Mouse (Mus musculus) kidney, embryonic 16.5 days (tissue): Measurements from ENCODE around the gene Fas. TPM values are rescaled to one million over a fixed set of nuclear protein-coding genes. Genes with fewer than 3 reads are reported as not detected.

Experiments
- ATAC-seq: fragments of 200-750 bp; cut with Nextera tagmentation; 2 replicates; pipeline ENCODE4 v1.8.0; 2017; ENCODE audit warnings: moderate TSS enrichment; ENCODE audit not compliant: low FRiP score, low TSS enrichment
- H3K27ac ChIP-seq: fragments of 300-500 bp; sonication (generic); 2 replicates; pipeline ENCODE4 v1.5.1; 2014; ENCODE audit warnings: low read length
- H3K27me3 ChIP-seq: fragments of 300-500 bp; sonication (generic); 2 replicates; pipeline ENCODE4 v1.6.1; 2014; ENCODE audit warnings: low read length, control low read depth, mixed read lengths; ENCODE audit not compliant: insufficient read depth
- H3K36me3 ChIP-seq: fragments of 300-500 bp; sonication (generic); 2 replicates; pipeline ENCODE4 v1.6.1; 2014; ENCODE audit warnings: low read length, control low read depth, mixed read lengths; ENCODE audit not compliant: insufficient read depth
- H3K4me1 ChIP-seq: fragments of 300-500 bp; sonication (generic); 2 replicates; pipeline ENCODE4 v1.6.1; 2014; ENCODE audit warnings: low read length, control low read depth, mixed read lengths; ENCODE audit not compliant: insufficient read depth
- H3K4me2 ChIP-seq: fragments of 300-500 bp; sonication (generic); replicated peaks from 2 replicates; pipeline ENCODE4 v1.6.1; 2014; ENCODE audit warnings: low read depth, low read length
- H3K4me3 ChIP-seq: fragments of 300-500 bp; sonication (generic); 2 replicates; pipeline ENCODE4 v1.5.1; 2014; ENCODE audit warnings: mild to moderate bottlenecking, low read length
- H3K9ac ChIP-seq: fragments of 300-500 bp; sonication (generic); replicated peaks from 2 replicates; pipeline ENCODE4 v1.6.1; 2014; ENCODE audit warnings: low read length
- H3K9me3 ChIP-seq: fragments of 300-500 bp; sonication (generic); 2 replicates; pipeline ENCODE4 v1.6.1; 2016; ENCODE audit warnings: low read length, control low read depth
- WGBS: fragments of 180-500 bp; shearing (Covaris S2); extraction: QIAGEN DNeasy Blood & Tissue Kit; methylation state at CpG from one replicate; pipeline ENCODE4 v1.1.7; 2014; 5-methylcytosine and 5-hydroxymethylcytosine counted together
- polyA plus RNA-seq: library from polyadenylated mRNA; unstranded; fragments of >200 nt; fragmentation: Nextera tagmentation; extraction: Ambion mirVana; gene quantifications from 2 replicates; pipeline ENCODE4 v1.2.1, GENCODE M21; 2015

Gene Fas
- polyA plus RNA-seq, 1 experiment from 2014 or later: 5.3 TPM

DNA sequence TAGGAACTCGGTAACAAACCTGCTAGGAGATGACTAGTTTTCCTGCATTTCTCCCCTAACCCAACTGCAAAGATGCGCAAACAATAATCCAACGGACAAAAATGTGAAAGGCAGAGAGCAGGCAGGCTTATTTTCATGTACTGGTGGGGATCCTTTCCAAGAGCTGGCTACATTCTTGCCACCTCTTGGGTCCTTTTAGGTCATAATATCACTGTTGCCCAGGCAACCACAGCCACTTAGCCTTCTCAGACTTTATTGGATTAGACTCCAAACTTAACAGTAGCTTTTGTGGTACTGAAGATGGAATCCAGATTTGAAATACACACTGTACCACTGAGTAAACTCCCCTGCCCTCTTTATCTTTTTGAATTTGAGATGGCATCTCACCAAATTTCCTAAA is 12.4 kb upstream of the Fas start:
- H3K4me2 ChIP-seq: no peak overlapping the region
- H3K36me3 ChIP-seq: no peaks in the 10 kb centered on the region
- no peak overlapping the region for H3K9ac ChIP-seq
- no peak overlapping the region for H3K27ac ChIP-seq
- no peaks in the 10 kb centered on the region for H3K9me3 ChIP-seq
- 89% methylated on average over 3 of the region's 3 CpGs for WGBS
- ATAC-seq: no peak
- H3K4me3 ChIP-seq: no peak overlapping the region
- H3K27me3 ChIP-seq: no peaks in the 10 kb centered on the region
- no peaks in the 10 kb centered on the region for H3K4me1 ChIP-seq

DNA sequence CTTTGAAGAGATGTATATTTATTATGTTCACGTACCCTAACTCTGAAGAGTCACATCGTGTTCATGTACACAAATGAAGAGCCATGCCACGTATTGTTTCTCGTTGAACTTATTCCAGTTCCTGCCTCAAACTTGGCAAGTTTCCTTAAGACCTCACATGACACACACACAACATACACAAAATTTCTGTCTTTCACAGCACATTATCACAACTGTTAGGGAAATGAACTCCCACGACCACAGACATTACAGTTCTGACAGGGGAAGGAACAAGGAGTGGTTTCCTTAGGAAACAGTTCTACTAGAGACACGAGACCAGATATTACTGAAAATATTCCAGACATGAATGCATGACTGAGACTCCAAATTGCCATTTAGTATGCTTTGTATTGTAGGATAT is 6.9 kb upstream of the Fas start:
- 70% methylated on average over 6 of the region's 6 CpGs for WGBS
- Histone ChIP-seq H3K4me2 (no peak overlapping the region), H3K4me1 (no peaks in the 10 kb centered on the region), H3K27me3 (no peaks in the 10 kb centered on the region), H3K9ac (no peak overlapping the region), H3K4me3 (no peak overlapping the region), H3K9me3 (no peaks in the 10 kb centered on the region), H3K27ac (no peak overlapping the region), H3K36me3 (no peaks in the 10 kb centered on the region)
- ATAC-seq: no peak

DNA sequence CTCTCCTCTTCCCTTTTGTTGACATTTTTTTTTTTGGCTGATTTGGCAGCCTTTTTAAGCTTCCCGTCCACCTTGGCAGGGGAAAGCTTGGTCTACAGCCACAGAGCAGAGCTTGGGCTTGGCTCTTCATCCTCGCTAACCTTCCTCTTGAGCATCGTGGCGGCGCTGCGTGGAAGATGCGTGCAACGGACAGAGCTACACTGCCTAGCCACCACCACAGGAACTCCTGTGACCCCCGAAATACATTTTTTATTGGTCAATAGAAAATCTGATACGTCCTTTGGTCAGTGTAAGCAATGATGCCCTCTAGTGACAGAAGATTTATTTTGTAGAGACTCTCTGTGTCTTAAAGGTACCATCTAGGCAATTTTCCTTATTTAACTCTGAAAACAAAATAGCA is 6.1 kb upstream of the Fas start:
- H3K27ac ChIP-seq: no peak overlapping the region
- peak overlapping the region; percentile 12; the same call in 1 of the 2 replicates for H3K4me2 ChIP-seq
- no peaks in the 10 kb centered on the region for H3K9me3 ChIP-seq
- H3K27me3 ChIP-seq: no peaks in the 10 kb centered on the region
- 64% methylated on average over 10 of the region's 10 CpGs for WGBS
- H3K4me1 ChIP-seq: no peaks in the 10 kb centered on the region
- H3K36me3 ChIP-seq: no peaks in the 10 kb centered on the region
- ATAC-seq: no peak
- no peak overlapping the region for H3K9ac ChIP-seq
- H3K4me3 ChIP-seq: no peak overlapping the region

DNA sequence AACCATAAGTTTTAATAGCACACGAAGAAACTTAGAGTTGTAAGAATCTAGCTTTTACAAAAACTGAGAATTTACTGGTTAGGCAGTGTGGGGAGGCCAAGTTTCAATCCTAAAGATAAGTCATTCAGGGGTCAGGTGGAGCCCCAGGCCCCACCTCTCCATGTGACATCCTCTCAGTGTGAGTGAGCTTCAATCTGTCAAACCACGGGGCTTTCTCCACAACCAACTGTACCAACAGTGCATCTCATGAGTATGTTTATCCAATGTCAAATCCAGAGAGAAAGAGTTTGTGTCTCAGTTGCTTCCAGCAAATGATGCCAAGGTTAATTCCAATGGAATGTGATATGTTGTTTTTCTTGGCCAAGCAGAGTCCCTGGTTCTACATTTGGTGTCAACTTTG is 5.6 kb upstream of the Fas start:
- Histone ChIP-seq H3K36me3 (no peaks in the 10 kb centered on the region), H3K9ac (no peak overlapping the region)
- 46% methylated on average over 2 of the region's 2 CpGs for WGBS

DNA sequence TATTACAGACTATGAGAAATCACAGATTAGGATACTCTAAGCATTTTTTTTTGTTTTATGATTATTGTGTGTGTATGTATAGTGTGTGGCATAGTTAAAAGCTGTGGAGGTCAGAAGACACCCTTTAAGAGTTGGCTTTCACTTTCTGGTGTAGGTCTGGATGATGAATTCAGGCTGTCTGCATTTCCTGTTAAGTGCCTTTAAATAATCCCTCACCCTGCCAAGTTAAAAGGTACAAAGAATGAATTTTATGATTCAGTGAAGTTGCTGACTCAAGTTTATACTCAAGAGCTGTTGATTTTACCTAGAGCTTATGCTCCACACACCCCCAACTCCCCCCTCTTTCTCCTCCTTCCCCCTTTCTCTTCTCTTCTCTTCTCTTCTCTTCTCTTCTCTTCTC is 3.2 kb upstream of the Fas start:
- Histone ChIP-seq H3K27me3 (no peaks in the 10 kb centered on the region), H3K27ac (no peak overlapping the region), H3K9me3 (no peaks in the 10 kb centered on the region), H3K4me2 (no peak overlapping the region), H3K4me1 (peaks cover 4% of the 10 kb centered on the region; the same call in 1 of the 2 replicates), H3K36me3 (no peaks in the 10 kb centered on the region), H3K9ac (no peak overlapping the region), H3K4me3 (no peak overlapping the region)
- no peak for ATAC-seq

More for the DNA sequence above, 5.6 kb upstream of the Fas start:
- Histone ChIP-seq H3K4me2 (no peak overlapping the region), H3K4me1 (0 out of 2 replicates have a peak, but pooled peaks cover under 1% of the 10 kb centered on the region), H3K27ac (no peak overlapping the region), H3K4me3 (no peak overlapping the region), H3K9me3 (no peaks in the 10 kb centered on the region), H3K27me3 (no peaks in the 10 kb centered on the region)
- ATAC-seq: no peak

DNA sequence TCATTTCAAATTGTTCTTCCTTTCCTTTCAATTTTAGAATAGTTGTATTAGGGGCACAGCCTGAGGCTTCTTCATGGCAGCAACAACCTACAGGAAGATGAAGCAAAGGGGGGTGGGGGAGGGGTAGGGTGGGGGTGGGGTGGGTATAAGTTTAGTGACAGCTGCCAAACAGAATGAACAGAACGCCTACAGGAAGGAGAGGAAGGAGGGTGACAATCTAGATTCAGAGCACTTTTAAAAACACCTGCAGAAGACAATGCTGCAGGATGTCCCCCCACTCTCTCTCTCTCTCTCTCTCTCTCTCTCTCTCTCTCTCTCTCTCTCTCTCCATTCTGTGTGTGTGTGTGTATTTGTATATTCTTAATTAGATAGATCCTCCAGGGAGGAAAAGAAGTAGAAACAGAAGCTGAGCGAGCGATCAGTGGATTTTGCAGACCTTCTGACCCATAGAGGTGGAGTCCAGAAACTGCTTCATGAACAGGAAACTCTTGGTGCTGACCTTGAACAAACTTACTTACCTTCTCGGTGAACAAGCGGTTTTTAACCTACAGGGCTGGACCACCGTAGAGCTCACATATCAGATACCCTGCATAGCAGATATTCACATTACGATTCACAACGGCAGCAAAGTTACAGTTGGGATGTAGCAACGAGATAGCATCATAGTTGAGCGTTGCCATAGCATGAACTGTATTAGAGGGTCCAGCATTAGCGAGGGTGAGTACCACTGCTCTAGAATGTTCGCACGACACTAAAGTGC is 2.6 kb upstream of the Fas start:
- 69% methylated on average over 13 of the region's 13 CpGs for WGBS
- no peaks in the 10 kb centered on the region for H3K36me3 ChIP-seq

DNA sequence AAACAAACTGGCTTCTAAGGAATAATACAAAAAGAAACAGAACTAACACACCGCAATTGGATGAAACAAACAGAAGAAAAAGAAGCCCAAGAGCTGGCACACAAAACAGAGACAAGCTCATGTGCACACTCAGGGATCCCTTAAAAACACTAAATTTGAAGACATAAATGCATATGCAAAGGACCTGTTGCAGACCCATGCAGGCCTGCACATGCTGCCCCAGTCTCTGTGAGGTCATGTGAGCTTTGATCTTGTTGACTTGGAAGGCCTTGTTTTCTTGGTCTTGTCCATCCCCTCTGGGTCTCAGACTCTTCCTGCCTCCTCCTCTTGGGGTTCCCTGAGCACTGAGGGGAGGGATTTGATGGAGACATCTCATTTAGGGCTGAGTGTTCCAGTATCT is 1.8 kb upstream of the Fas start:
- ATAC-seq: no peak
- no peak overlapping the region for H3K27ac ChIP-seq
- H3K4me1 ChIP-seq: peaks cover 4% of the 10 kb centered on the region; the same call in 1 of the 2 replicates
- H3K4me2 ChIP-seq: no peak overlapping the region
- peaks cover 9% of the 10 kb centered on the region; the same call in 1 of the 2 replicates for H3K27me3 ChIP-seq
- no peaks in the 10 kb centered on the region for H3K36me3 ChIP-seq
- H3K4me3 ChIP-seq: no peak overlapping the region
- H3K9me3 ChIP-seq: no peaks in the 10 kb centered on the region
- H3K9ac ChIP-seq: no peak overlapping the region
- WGBS: 95% methylated on average over 1 of the region's 1 CpGs

More for the DNA sequence above, 2.6 kb upstream of the Fas start:
- no peak overlapping the region for H3K4me3 ChIP-seq
- 0 out of 2 replicates have a peak, but pooled peaks cover 4% of the 10 kb centered on the region for H3K27me3 ChIP-seq
- no peak overlapping the region for H3K9ac ChIP-seq
- H3K4me2 ChIP-seq: no peak overlapping the region
- no peak overlapping the region for H3K27ac ChIP-seq
- peaks cover 4% of the 10 kb centered on the region; the same call in 1 of the 2 replicates for H3K4me1 ChIP-seq
- H3K9me3 ChIP-seq: no peaks in the 10 kb centered on the region
- ATAC-seq: no peak

DNA sequence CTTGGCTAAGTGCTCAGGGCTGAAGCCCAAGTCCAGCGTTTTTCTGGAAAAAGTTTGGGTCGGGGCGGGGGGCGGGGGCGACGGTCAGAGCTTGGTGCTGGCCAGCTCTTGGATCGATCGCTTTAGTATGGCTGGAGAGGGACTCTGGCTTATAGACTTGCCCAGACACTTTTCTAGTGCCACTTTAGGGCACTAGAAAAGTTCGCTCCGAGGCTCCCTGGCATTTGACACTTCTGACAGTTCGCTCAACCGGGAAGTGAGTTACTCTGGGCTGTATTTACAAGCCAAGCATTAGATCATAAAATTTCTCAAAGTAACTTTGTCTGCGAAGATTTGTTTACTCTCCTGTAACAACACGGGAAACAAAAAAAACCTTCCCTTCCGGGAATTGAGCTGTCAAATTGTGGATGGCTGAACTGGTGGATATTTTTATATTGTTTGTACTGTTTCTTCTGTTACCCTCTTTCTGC is 441 bp downstream of the Fas start:
- Histone ChIP-seq H3K9ac (peak overlapping the region; percentile 47), H3K4me1 (peaks cover 4% of the 10 kb centered on the region; the same call in 1 of the 2 replicates), H3K36me3 (no peaks in the 10 kb centered on the region), H3K27me3 (peaks cover 9% of the 10 kb centered on the region; the same call in 1 of the 2 replicates), H3K27ac (no peak overlapping the region), H3K4me3 (peak overlapping the region; percentile 48), H3K9me3 (no peaks in the 10 kb centered on the region), H3K4me2 (peak overlapping the region; percentile 79)
- WGBS: 3% methylated on average over 15 of the region's 15 CpGs
- peak; percentile 40 for ATAC-seq

DNA sequence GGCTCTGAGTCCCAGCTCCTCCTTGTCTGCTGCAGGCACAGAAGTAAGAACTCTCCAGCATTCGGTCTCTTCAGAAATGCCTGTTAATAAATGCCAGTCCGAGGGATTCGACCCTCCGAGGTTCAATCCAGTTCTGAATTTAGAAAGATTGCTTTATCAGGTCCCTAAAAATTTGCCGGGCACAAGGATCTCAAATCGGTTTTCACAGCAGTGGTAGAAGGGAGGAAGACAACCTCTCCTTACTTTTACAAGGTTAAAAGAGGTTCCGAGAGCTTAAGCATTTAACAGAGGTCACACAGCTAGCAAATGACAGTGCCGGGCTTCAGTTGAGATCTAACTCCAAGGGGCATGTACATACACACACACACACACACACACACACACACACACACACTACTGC is 913 bp downstream of the Fas start:
- H3K4me3 ChIP-seq: peak overlapping the region; percentile 48
- peaks cover 4% of the 10 kb centered on the region; the same call in 1 of the 2 replicates for H3K4me1 ChIP-seq
- H3K4me2 ChIP-seq: peak overlapping the region; percentile 79
- H3K9ac ChIP-seq: 0 out of 2 replicates have a peak overlapping the region, but pooled peaks have one; percentile 47
- no peak for ATAC-seq
- H3K36me3 ChIP-seq: no peaks in the 10 kb centered on the region
- peaks cover 9% of the 10 kb centered on the region; the same call in 1 of the 2 replicates for H3K27me3 ChIP-seq
- H3K27ac ChIP-seq: no peak overlapping the region
- 46% methylated on average over 8 of the region's 8 CpGs for WGBS
- H3K9me3 ChIP-seq: no peaks in the 10 kb centered on the region

DNA sequence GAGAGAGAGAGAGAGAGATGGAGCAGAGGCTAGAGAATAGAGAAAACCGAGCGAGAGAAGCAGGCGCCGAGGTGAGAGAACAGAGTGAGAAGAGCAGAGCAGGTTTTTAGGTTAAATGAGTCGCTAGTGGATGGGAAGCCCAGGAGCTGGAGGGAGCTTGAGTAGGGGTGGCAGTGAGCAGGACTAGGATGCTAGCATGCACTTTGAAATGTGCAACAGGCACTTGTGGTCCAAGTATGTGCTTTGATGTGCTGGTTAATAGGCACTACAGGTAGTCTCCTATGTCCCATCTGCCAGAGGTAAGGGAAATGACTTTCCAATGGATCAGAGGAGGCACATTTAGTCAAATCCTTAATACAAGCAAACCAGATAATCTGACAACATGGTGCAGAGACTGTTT is 1.5 kb downstream of the Fas start:
- ATAC-seq: no peak

More for the DNA sequence above, 1.5 kb downstream of the Fas start:
- Histone ChIP-seq H3K4me3 (no peak overlapping the region), H3K9ac (no peak overlapping the region), H3K36me3 (no peaks in the 10 kb centered on the region), H3K4me2 (no peak overlapping the region), H3K27me3 (peaks cover 9% of the 10 kb centered on the region; the same call in 1 of the 2 replicates), H3K9me3 (no peaks in the 10 kb centered on the region), H3K27ac (no peak overlapping the region), H3K4me1 (peaks cover 4% of the 10 kb centered on the region; the same call in 1 of the 2 replicates)
- WGBS: 76% methylated on average over 5 of the region's 5 CpGs
